In genomic region chr11:55701921-55702320, GRCm38 (mm10) we compare ENCODE assay signal across 24 mouse cellular contexts.
"Had no signal": no experiment of that assay in that cellular context is flagged by ENCODE, and none has a peak within 500 bp of the region (broad histone marks: within the 10 kb centered on the region; RNA-seq: fewer than 3 reads in every experiment).

No protein-coding gene starts in this region.

- H3K27ac ChIP-seq: gastrocnemius, adult 2 months; heart, embryonic 10.5 days; hindbrain, embryonic 10.5 days; hindbrain, embryonic 12.5 days; hindbrain, embryonic 14.5 days; intestine, embryonic 15.5 days; layer of hippocampus, adult 2 months; left cerebral cortex, adult 2 months; limb, embryonic 10.5 days; limb, embryonic 12.5 days; liver, embryonic 13.5 days; liver, embryonic 15.5 days had no signal

- H3K27me3 ChIP-seq: heart, embryonic 12.5 days; hindbrain, embryonic 12.5 days; intestine, embryonic 15.5 days; limb, embryonic 12.5 days; liver, embryonic 13.5 days; liver, embryonic 15.5 days had no signal

- H3K36me3 ChIP-seq: heart, embryonic 10.5 days; heart, embryonic 12.5 days; hindbrain, embryonic 10.5 days; hindbrain, embryonic 12.5 days; intestine, embryonic 15.5 days; limb, embryonic 10.5 days; limb, embryonic 12.5 days; liver, embryonic 13.5 days; liver, embryonic 15.5 days had no signal

- H3K4me2 ChIP-seq: heart, embryonic 12.5 days; hindbrain, embryonic 12.5 days; hindbrain, embryonic 14.5 days; intestine, embryonic 15.5 days; limb, embryonic 12.5 days; liver, embryonic 11.5 days; liver, embryonic 13.5 days; liver, embryonic 15.5 days had no signal

- H3K9me3 ChIP-seq: heart, embryonic 10.5 days; heart, embryonic 12.5 days; hindbrain, embryonic 10.5 days; hindbrain, embryonic 12.5 days; intestine, embryonic 15.5 days; limb, embryonic 10.5 days; limb, embryonic 12.5 days; liver, embryonic 13.5 days; liver, embryonic 15.5 days had no signal

- DNase-seq: gastrocnemius, adult 2 months; gastrocnemius, postnatal 10 days; gastrocnemius, postnatal 25 days; heart, postnatal 10 days; heart, postnatal 4 days; liver; liver, embryonic 13.5 days; liver, postnatal 0 days had no signal

- ATAC-seq: forebrain, embryonic 16.5 days; hindbrain, embryonic 16.5 days; inflammation-experienced regulatory T-cells, adult 6 months; intestine, embryonic 15.5 days; intestine, postnatal 0 days; liver, postnatal 0 days had no signal

- H3K4me3 ChIP-seq: gastrocnemius, adult 2 months; heart, embryonic 10.5 days; heart, embryonic 12.5 days; hindbrain, embryonic 10.5 days; hindbrain, embryonic 12.5 days; intestine, embryonic 15.5 days; layer of hippocampus, adult 2 months; left cerebral cortex, adult 2 months; limb, embryonic 10.5 days; limb, embryonic 12.5 days; liver, embryonic 13.5 days; liver, embryonic 15.5 days had no signal

- H3K9ac ChIP-seq: heart, embryonic 12.5 days; hindbrain, embryonic 12.5 days; hindbrain, embryonic 14.5 days; intestine, embryonic 15.5 days; limb, embryonic 12.5 days; liver, embryonic 13.5 days; liver, embryonic 15.5 days; liver, postnatal 0 days had no signal

- H3K4me1 ChIP-seq: heart, embryonic 10.5 days; heart, embryonic 12.5 days; hindbrain, embryonic 10.5 days; hindbrain, embryonic 12.5 days; intestine, embryonic 15.5 days; limb, embryonic 10.5 days; limb, embryonic 12.5 days; liver, embryonic 13.5 days; liver, embryonic 15.5 days had no signal
